Mouse (Mus musculus) lung, embryonic 14.5 days (tissue): ENCODE data around the gene Srsf10. TPM values are rescaled to one million over a fixed set of nuclear protein-coding genes. Genes with fewer than 3 reads are reported as not detected.
A peak's percentile ranks its signal among the peaks of the same experiment; 100 is the strongest.

ENCODE experiments used
- ATAC-seq: fragments of 200-750 bp; cut with Nextera tagmentation; 2 replicates; pipeline ENCODE4 v1.8.0; 2017; ENCODE audit warnings: mild to moderate bottlenecking, moderate TSS enrichment, moderate library complexity; ENCODE audit not compliant: insufficient read depth
- DNase-seq: peaks from one replicate; pipeline ENCODE4 v3.0.0-alpha.2; 2015
- H3K27ac ChIP-seq: fragments of 300-500 bp; sonication (generic); 2 replicates; pipeline ENCODE4 v1.5.1; 2014; ENCODE audit warnings: low read depth, mild to moderate bottlenecking, moderate library complexity
- H3K27me3 ChIP-seq: fragments of 300-500 bp; sonication (generic); 2 replicates; pipeline ENCODE4 v1.6.1; 2014; ENCODE audit warnings: low read length, control low read depth; ENCODE audit not compliant: insufficient read depth
- H3K36me3 ChIP-seq: fragments of 300-500 bp; sonication (generic); 2 replicates; pipeline ENCODE4 v1.6.1; 2014; ENCODE audit warnings: control low read depth; ENCODE audit not compliant: insufficient read depth
- H3K4me1 ChIP-seq: fragments of 300-500 bp; sonication (generic); 2 replicates; pipeline ENCODE4 v1.6.1; 2014; ENCODE audit warnings: antibody characterized with exemption, control low read depth; ENCODE audit not compliant: insufficient read depth
- H3K4me2 ChIP-seq: fragments of 300-500 bp; sonication (generic); 2 replicates; pipeline ENCODE4 v1.6.1; 2014; ENCODE audit warnings: mild to moderate bottlenecking
- H3K4me3 ChIP-seq: fragments of 300-500 bp; sonication (generic); 2 replicates; pipeline ENCODE4 v1.5.1; 2014; ENCODE audit warnings: low read depth, low read length
- H3K9ac ChIP-seq: fragments of 300-500 bp; sonication (generic); 2 replicates; pipeline ENCODE4 v1.6.1; 2014
- H3K9me3 ChIP-seq: fragments of 300-500 bp; sonication (generic); 2 replicates; pipeline ENCODE4 v1.6.1; 2016; ENCODE audit warnings: low read depth, low read length, control low read depth
- CTCF ChIP-seq: IDR thresholded peaks from 2 replicates; pipeline ENCODE4 v1.5.1; 2016; ENCODE audit warnings: antibody characterized with exemption, low read depth
- WGBS: fragments of 180-500 bp; shearing (Covaris S2); extraction: QIAGEN DNeasy Blood & Tissue Kit; methylation state at CpG from one replicate; pipeline ENCODE4 v1.1.7; 2014; 5-methylcytosine and 5-hydroxymethylcytosine counted together
- polyA plus RNA-seq: library from polyadenylated mRNA; unstranded; fragments of >200 nt; fragmentation: Nextera tagmentation; extraction: Ambion mirVana; gene quantifications from 2 replicates; pipeline ENCODE4 v1.2.1, GENCODE M21; 2014

Gene Srsf10
- polyA plus RNA-seq, 1 experiment from 2014 or later: 322 TPM

- H3K27ac ChIP-seq: peak within 1 kb of the TSS; percentile 100
- WGBS: under 1% methylated on average over 60 of the region's 60 CpGs
- peak within 1 kb of the TSS; percentile 67 for H3K4me3 ChIP-seq
- H3K4me2 ChIP-seq: peak within 1 kb of the TSS; percentile 80
- H3K36me3 ChIP-seq: peaks cover 38% of the 10 kb centered on the region
- DNase-seq: peak; percentile 96
- peak within 1 kb of the TSS; percentile 97 for H3K9ac ChIP-seq
- H3K9me3 ChIP-seq: no peaks in the 10 kb centered on the region
- no peak for TF ChIP-seq CTCF
- H3K27me3 ChIP-seq: no peaks in the 10 kb centered on the region
- ATAC-seq: peak; percentile 93
- H3K4me1 ChIP-seq: peaks cover 11% of the 10 kb centered on the region
Observed at GRCm38 (mm10) chr4:135873526-135874202, 18.1 kb downstream of the Srsf10 start, which contains the start of gene Pnrc2. Pnrc2 (minus strand) TSS chr4:135873850.

- no peak for TF ChIP-seq CTCF
- ATAC-seq (no peak), DNase-seq (no peak)
- peak overlapping the region; percentile 100 for H3K27ac ChIP-seq
- H3K27me3 ChIP-seq: no peaks in the 10 kb centered on the region
- H3K4me1 ChIP-seq: peaks cover 11% of the 10 kb centered on the region
- peak overlapping the region; percentile 80 for H3K4me2 ChIP-seq
- no peak overlapping the region; the same call in 1 of the 2 replicates for H3K4me3 ChIP-seq
- peaks cover 26% of the 10 kb centered on the region for H3K36me3 ChIP-seq
- H3K9ac ChIP-seq: peak overlapping the region; percentile 97; the same call in 1 of the 2 replicates
- 76% methylated on average over 10 of the region's 10 CpGs for WGBS
- no peaks in the 10 kb centered on the region for H3K9me3 ChIP-seq
Observed at GRCm38 (mm10) chr4:135874564-135875535, 19.3 kb downstream of the Srsf10 start.

- peak overlapping the region; percentile 100; the same call in 1 of the 2 replicates for H3K27ac ChIP-seq
- no peaks in the 10 kb centered on the region for H3K9me3 ChIP-seq
- ATAC-seq: no peak
- peaks cover 22% of the 10 kb centered on the region for H3K36me3 ChIP-seq
- 23% methylated on average over 7 of the region's 7 CpGs for WGBS
- no peaks in the 10 kb centered on the region for H3K27me3 ChIP-seq
- H3K9ac ChIP-seq: no peak overlapping the region
- DNase-seq: peak; percentile 19
- peaks cover 8% of the 10 kb centered on the region for H3K4me1 ChIP-seq
- no peak for TF ChIP-seq CTCF
- peak overlapping the region; percentile 51 for H3K4me2 ChIP-seq
- H3K4me3 ChIP-seq: no peak overlapping the region
Observed at GRCm38 (mm10) chr4:135875546-135875945, 20.0 kb downstream of the Srsf10 start.

- peaks cover 17% of the 10 kb centered on the region for H3K36me3 ChIP-seq
- peak overlapping the region; percentile 17 for H3K4me3 ChIP-seq
- peak; percentile 53 for DNase-seq
- H3K9ac ChIP-seq: peak overlapping the region; percentile 40
- no peak for TF ChIP-seq CTCF
- peaks cover 7% of the 10 kb centered on the region for H3K4me1 ChIP-seq
- no peaks in the 10 kb centered on the region for H3K9me3 ChIP-seq
- 4% methylated on average over 9 of the region's 9 CpGs for WGBS
- H3K27me3 ChIP-seq: no peaks in the 10 kb centered on the region
- H3K27ac ChIP-seq: peak overlapping the region; percentile 83
- peak overlapping the region; percentile 51 for H3K4me2 ChIP-seq
- ATAC-seq: no peak
Observed at GRCm38 (mm10) chr4:135875991-135876582, 20.5 kb downstream of the Srsf10 start.

GRCm38 (mm10) chr4:135876583-135877020, 21.1 kb downstream of the Srsf10 start:
- peak overlapping the region; percentile 17 for H3K4me3 ChIP-seq
- H3K4me1 ChIP-seq: peaks cover 7% of the 10 kb centered on the region
- DNase-seq (peak; percentile 80), ATAC-seq (no peak)
- H3K36me3 ChIP-seq: peaks cover 14% of the 10 kb centered on the region
- H3K9me3 ChIP-seq: no peaks in the 10 kb centered on the region
- peak overlapping the region; percentile 51 for H3K4me2 ChIP-seq
- TF ChIP-seq CTCF: no peak
- peak overlapping the region; percentile 83 for H3K27ac ChIP-seq
- WGBS: 2% methylated on average over 16 of the region's 16 CpGs
- no peaks in the 10 kb centered on the region for H3K27me3 ChIP-seq
- peak overlapping the region; percentile 40 for H3K9ac ChIP-seq

GRCm38 (mm10) chr4:135877742-135878141, 22.2 kb downstream of the Srsf10 start:
- ATAC-seq: no peak
- no peak overlapping the region for H3K4me3 ChIP-seq
- peaks cover 2% of the 10 kb centered on the region for H3K36me3 ChIP-seq
- H3K9ac ChIP-seq: no peak overlapping the region
- no peak overlapping the region for H3K27ac ChIP-seq
- 68% methylated on average over 2 of the region's 2 CpGs for WGBS
- H3K9me3 ChIP-seq: no peaks in the 10 kb centered on the region
- no peaks in the 10 kb centered on the region for H3K27me3 ChIP-seq
- peaks cover 7% of the 10 kb centered on the region for H3K4me1 ChIP-seq
- DNase-seq: peak; percentile 60
- no peak overlapping the region for H3K4me2 ChIP-seq
- TF ChIP-seq CTCF: peak; percentile 48; the same call in 1 of the 2 replicates
